Mouse (Mus musculus): ENCODE results near the gene Ilkap. TPM values are rescaled to one million over a fixed set of nuclear protein-coding genes. Genes with fewer than 3 reads are reported as not detected.

The Ilkap gene
- 47.9 and 49.3 TPM in 2 replicates for polyA plus RNA-seq (2012; rRNA removed)

GRCm38 (mm10) chr1:91398260-91399062 lies at the start of gene Ilkap:
Gene Ilkap (minus strand): TSS chr1:91398815.

GRCm38 (mm10) chr1:91413898-91414594 lies 15.4 kb upstream of the Ilkap start, which contains the start of gene Hes6:
Gene Hes6 (minus strand): TSS chr1:91414038.

DNA sequence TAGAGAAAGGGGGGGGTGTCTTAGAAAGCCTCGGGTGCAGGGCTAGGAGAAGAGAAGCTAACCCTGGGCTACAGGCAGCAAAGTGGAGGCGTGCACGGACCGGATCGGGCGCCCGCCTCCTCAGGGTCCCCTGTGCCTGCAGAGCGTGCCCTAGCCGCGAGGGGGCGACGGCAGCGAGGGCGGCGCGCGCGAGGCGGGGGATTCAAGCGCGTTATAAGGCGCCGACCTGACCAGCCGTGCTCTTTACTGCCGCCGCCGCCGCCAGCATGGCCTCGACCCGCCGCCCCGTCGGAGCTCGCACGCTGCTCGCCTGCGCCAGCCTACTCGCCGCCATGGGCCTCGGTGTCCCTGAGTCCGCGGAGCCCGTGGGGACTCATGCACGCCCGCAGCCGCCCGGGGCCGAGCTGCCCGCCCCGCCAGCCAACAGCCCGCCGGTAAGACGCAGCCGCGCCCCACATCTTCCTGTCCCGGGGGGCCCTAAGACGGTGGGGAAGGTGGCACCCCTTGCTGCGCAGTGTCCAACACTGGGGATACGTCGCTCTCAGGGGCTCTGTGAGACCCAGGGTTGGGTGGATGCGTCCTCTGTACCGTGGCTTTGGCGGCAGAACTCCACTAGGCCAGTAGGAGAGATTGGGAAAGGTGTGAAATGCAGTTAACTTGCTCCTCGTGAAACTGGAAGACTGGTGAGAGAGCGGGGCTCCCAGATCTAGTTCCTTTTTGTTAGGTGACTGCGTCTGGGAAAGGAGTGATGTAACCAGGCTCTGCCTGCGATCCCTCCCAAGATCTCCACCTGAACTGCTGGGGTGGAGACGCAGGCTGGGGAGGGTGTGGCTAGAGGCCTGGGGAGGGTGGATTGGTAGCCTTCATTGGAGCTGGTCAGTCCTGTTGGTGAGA lies 32.2 kb downstream of the Ilkap start, which contains the start of gene Erfe:
Gene Erfe (plus strand): TSS at position 216 of the 894 bp plus-strand sequence.

GRCm38 (mm10) chr1:91350841-91351240 lies 47.8 kb downstream of the Ilkap start, which contains the start of gene Klhl30:
Gene Klhl30 (plus strand): TSS chr1:91351016.

Other genes starting within 250 kb of the Ilkap start
- gene Ramp1, start 219.0 kb downstream of the Ilkap start, polyA plus RNA-seq (2012; rRNA removed), result 108 and 137 TPM in 2 replicates
- gene Ube2f, start 148.5 kb downstream of the Ilkap start, polyA plus RNA-seq (2012; rRNA removed), result 24.7 and 25.8 TPM in 2 replicates
- gene Scly, start 100.5 kb downstream of the Ilkap start, polyA plus RNA-seq (2012; rRNA removed), result 17.8 and 19.6 TPM in 2 replicates
- gene Espnl, start 76.7 kb downstream of the Ilkap start, polyA plus RNA-seq (2012; rRNA removed), result 0.08 and 0.20 TPM in 2 replicates
- 4.3 and 4.9 TPM in 2 replicates for gene Klhl30, start 47.8 kb downstream of the Ilkap start, polyA plus RNA-seq (2012; rRNA removed)
- gene Erfe, start 32.4 kb downstream of the Ilkap start, polyA plus RNA-seq (2012; rRNA removed), result 10.5 and 12.9 TPM in 2 replicates
- gene Hes6, start 15.2 kb upstream of the Ilkap start, polyA plus RNA-seq (2012; rRNA removed), result 150 and 162 TPM in 2 replicates
- gene Per2, start 60.5 kb upstream of the Ilkap start, polyA plus RNA-seq (2012; rRNA removed), result 9.6 and 16.1 TPM in 2 replicates
- 4.9 and 5.6 TPM in 2 replicates for gene Traf3ip1, start 95.8 kb upstream of the Ilkap start, polyA plus RNA-seq (2012; rRNA removed)
- 2.2 and 2.8 TPM in 2 replicates for gene Asb1, start 141.7 kb upstream of the Ilkap start, polyA plus RNA-seq (2012; rRNA removed)